Mouse (Mus musculus) C2C12 (cell line): ENCODE data around the gene Vwa1. TPM values are rescaled to one million over a fixed set of nuclear protein-coding genes. Genes with fewer than 3 reads are reported as not detected.
A peak's percentile ranks its signal among the peaks of the same experiment; 100 is the strongest.

Experiments used
- H3K27me3 ChIP-seq: one replicate; pipeline ENCODE4 v1.6.1; 2011; ENCODE audit not compliant: control insufficient read depth, insufficient read depth, insufficient read length
- H3K36me3 ChIP-seq: one replicate; pipeline ENCODE4 v1.6.1; 2011; ENCODE audit not compliant: control insufficient read depth, insufficient read depth
- H3K4me3 ChIP-seq: one replicate; pipeline ENCODE4 v1.5.1; 2011; ENCODE audit warnings: mild to moderate bottlenecking, control low read depth; ENCODE audit not compliant: poor library complexity, insufficient read depth, severe bottlenecking
- H3K79me2 ChIP-seq: one replicate; pipeline ENCODE4 v1.6.1; 2011; ENCODE audit not compliant: control insufficient read depth, insufficient read depth
- H3K79me3 ChIP-seq: one replicate; pipeline ENCODE4 v1.6.1; 2011; ENCODE audit warnings: low read depth, control low read depth
- H3ac ChIP-seq: one replicate; pipeline ENCODE3; 2011; ENCODE audit warnings: low read depth; ENCODE audit not compliant: control insufficient read depth, insufficient read length
- CEBPB ChIP-seq: IDR thresholded peaks from one replicate; pipeline ENCODE4 v1.6.1; 2011; ENCODE audit warnings: low read depth, mild to moderate bottlenecking, control low read depth, moderate library complexity
- CTCF ChIP-seq: IDR thresholded peaks from one replicate; pipeline ENCODE4 v1.5.1; 2011; ENCODE audit not compliant: control insufficient read depth, insufficient read depth, insufficient read length
- FOSL1 ChIP-seq: IDR thresholded peaks from one replicate; pipeline ENCODE4 v1.8.0; 2011; ENCODE audit warnings: mild to moderate bottlenecking, low read length; ENCODE audit not compliant: poor library complexity, insufficient read depth, severe bottlenecking
- MAX ChIP-seq: IDR thresholded peaks from one replicate; pipeline ENCODE4 v1.6.1; 2011; ENCODE audit warnings: mild to moderate bottlenecking, control low read depth
- MYOD1 ChIP-seq: IDR thresholded peaks from one replicate; pipeline ENCODE4 v1.6.1; 2011; ENCODE audit warnings: low read depth; ENCODE audit not compliant: control insufficient read depth, insufficient read length
- MYOG ChIP-seq: IDR thresholded peaks from one replicate; pipeline ENCODE4 v1.6.1; 2011; ENCODE audit not compliant: control insufficient read depth, insufficient read length; ENCODE audit errors: extremely low read depth
- USF1 ChIP-seq: IDR thresholded peaks from one replicate; pipeline ENCODE4 v1.6.1; 2011; ENCODE audit warnings: low read depth, mild to moderate bottlenecking, control low read depth, moderate library complexity
- polyA plus RNA-seq: library from polyadenylated mRNA; unstranded; fragments of >200 nt; fragmentation: generic; extraction: Trizol; gene quantifications from one replicate; pipeline ENCODE4 v1.2.1, GENCODE M21; 2012; ENCODE audit warnings: missing spikeins

The Vwa1 gene
- polyA plus RNA-seq, 1 experiment: 1.0 TPM

- Histone ChIP-seq H3K36me3 (no peaks in the 10 kb centered on the region), H3ac (no peak overlapping the region), H3K27me3 (no peaks in the 10 kb centered on the region), H3K79me2 (no peaks in the 10 kb centered on the region), H3K79me3 (no peaks in the 10 kb centered on the region), H3K4me3 (no peak overlapping the region)
- TF ChIP-seq CEBPB (no peak), CTCF (no peak), MAX (no peak), MYOG (no peak), MYOD1 (no peak), FOSL1 (no peak), USF1 (no peak)
Observed at GRCm38 (mm10) chr4:155771706-155772105, 2.8 kb downstream of the Vwa1 start.

GRCm38 (mm10) chr4:155770626-155771025, 3.9 kb downstream of the Vwa1 start:
- peak overlapping the region; percentile 14 for H3ac ChIP-seq
- no peak overlapping the region for H3K4me3 ChIP-seq
- H3K79me2 ChIP-seq: no peaks in the 10 kb centered on the region
- TF ChIP-seq MYOG (no peak), USF1 (no peak), CEBPB (no peak), FOSL1 (no peak), MYOD1 (no peak), CTCF (no peak), MAX (no peak)
- no peaks in the 10 kb centered on the region for H3K27me3 ChIP-seq
- H3K79me3 ChIP-seq: no peaks in the 10 kb centered on the region
- no peaks in the 10 kb centered on the region for H3K36me3 ChIP-seq

GRCm38 (mm10) chr4:155769880-155770512, 4.5 kb downstream of the Vwa1 start:
- Histone ChIP-seq H3ac (peak overlapping the region; percentile 72), H3K79me2 (no peaks in the 10 kb centered on the region), H3K79me3 (no peaks in the 10 kb centered on the region), H3K36me3 (no peaks in the 10 kb centered on the region), H3K27me3 (no peaks in the 10 kb centered on the region), H3K4me3 (peak overlapping the region; percentile 30)
- TF ChIP-seq MAX (peak; percentile 67), FOSL1 (no peak), CTCF (peak; percentile 99), MYOD1 (no peak), USF1 (no peak)

- Histone ChIP-seq H3ac (peak overlapping the region; percentile 40), H3K79me2 (no peaks in the 10 kb centered on the region), H3K36me3 (no peaks in the 10 kb centered on the region), H3K79me3 (no peaks in the 10 kb centered on the region), H3K4me3 (peak overlapping the region; percentile 30), H3K27me3 (no peaks in the 10 kb centered on the region)
- no peak for TF ChIP-seq MYOG
- TF ChIP-seq USF1: no peak
- no peak for TF ChIP-seq MYOD1
- no peak for TF ChIP-seq CTCF
- TF ChIP-seq FOSL1: no peak
- TF ChIP-seq CEBPB: no peak
Observed at GRCm38 (mm10) chr4:155769496-155769879, 5.0 kb downstream of the Vwa1 start.

GRCm38 (mm10) chr4:155762357-155762756, 12.1 kb downstream of the Vwa1 start:
- H3K79me3 ChIP-seq: peaks cover 32% of the 10 kb centered on the region
- peaks cover 45% of the 10 kb centered on the region for H3K79me2 ChIP-seq
- no peaks in the 10 kb centered on the region for H3K27me3 ChIP-seq
- no peak overlapping the region for H3K4me3 ChIP-seq
- TF ChIP-seq USF1: no peak
- no peak for TF ChIP-seq FOSL1
- no peak for TF ChIP-seq MYOD1
- no peak for TF ChIP-seq CTCF
- TF ChIP-seq MYOG: no peak
- TF ChIP-seq MAX: no peak
- H3ac ChIP-seq: no peak overlapping the region
- peaks cover 18% of the 10 kb centered on the region for H3K36me3 ChIP-seq
